Mouse (Mus musculus): ENCODE results near the gene Msi2.

GRCm38 (mm10) chr11:88634627-88635026 lies 83.7 kb downstream of the Msi2 start:
- no peak for TF ChIP-seq POLR2A (IDR thresholded peaks at IDR 0.05; ENCODE audit: borderline replicate concordance, control insufficient read depth, low read depth, low read length)
- TF ChIP-seq CTCF (IDR thresholded peaks at IDR 0.05; ENCODE audit: control insufficient read depth, insufficient read depth, low read length) = no peak
